Mouse (Mus musculus): ENCODE measurements at regions not wholly inside any gene's neighbourhood (a gene's known extent, or its start where the extent isn't known, plus 50 kb on each side); places are given as distances from the start of the nearest gene placed in this dataset.

DNA sequence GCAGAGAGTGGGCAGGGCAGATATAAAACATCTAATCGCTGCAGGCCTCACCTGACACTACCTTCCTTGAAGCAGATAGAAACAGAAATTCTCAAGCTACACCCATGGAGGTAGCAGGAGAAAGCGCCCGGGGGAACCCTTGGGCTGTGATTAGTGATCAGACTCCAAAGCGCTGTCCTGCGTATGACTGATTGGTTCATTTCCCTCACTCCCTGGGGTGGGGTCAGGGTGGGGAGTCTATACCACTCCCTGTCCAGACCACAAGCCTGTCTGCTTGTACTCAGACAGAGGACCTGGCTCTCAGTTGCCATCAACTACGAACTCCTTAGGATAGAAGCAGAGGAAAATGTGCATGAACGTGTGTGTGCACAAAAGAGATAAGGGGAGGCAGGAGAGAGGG, 77.7 kb downstream of the Gm826 start:
- no peak for DNase-seq (ENCODE audit: low spot score in 2 of 2)

DNA sequence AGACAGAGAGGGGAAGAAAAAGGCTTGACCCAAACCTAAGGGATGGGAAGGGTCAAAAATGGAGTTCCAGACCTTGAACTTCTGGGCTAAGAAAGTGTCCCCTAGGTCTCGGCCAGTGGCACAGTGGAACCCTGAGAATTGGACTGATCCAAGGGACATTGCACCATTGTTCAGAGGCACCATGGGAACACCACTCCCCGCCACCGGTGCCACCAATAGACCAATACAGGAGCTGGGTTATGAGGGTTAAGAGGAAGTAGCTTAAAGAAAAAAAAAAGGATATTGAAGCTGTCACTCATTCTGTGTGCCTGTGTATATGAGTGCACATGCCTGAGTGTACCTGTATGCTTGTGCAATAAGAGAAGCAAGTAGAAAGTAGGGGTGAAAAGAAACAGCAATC, 83.7 kb downstream of the Gm826 start:
- DNase-seq (ENCODE audit: low spot score in 2 of 2), result no peak

DNA sequence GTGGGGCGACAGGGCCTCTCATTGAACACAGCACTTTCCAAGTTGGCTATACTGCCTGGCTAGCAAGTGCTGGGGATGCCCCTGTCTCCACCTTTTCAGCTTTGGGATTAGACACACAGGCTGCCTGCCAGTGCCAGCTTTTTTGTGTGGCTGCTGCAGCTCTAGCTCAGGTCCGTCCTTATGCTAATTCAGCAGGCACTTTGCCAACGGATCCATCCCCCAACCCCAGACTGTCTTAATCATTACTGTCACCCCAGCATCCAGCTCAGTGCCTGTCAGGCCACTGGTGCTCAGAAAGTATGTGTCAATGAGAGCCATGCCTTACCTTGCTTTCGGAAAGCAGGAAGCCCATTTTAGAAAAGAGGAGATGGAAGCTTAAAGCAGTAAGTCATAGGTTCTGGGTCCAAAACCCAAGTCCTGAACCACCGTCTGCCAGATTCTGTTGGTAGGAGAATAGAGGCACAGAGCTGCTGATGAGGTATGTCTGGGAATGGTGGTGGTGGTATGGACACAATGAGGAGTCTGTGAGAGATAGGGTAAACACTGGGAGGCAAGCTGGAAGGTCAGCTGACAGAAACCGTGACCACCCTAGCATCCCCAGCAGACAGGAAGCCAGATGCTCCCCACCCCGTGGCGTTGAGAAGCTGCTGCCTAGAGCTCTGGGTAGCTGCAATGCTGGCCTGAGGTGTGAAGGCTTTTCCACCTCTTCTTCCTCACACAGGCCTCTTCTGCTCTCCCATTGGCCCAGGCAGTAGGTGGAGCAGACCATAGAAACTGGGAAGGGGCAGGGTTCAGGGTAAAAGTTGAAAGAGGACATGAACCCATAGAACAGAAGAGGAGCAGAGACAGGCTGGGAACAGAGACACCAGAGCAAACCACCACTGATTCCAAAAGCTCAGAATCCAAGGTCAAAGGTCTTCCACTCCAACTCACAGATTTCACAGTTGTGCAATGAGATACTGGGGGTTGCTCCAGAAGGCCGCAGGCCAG, 84.6 kb downstream of the Gm826 start:
- DNase-seq (ENCODE audit: low spot score in 2 of 2), result no peak

DNA sequence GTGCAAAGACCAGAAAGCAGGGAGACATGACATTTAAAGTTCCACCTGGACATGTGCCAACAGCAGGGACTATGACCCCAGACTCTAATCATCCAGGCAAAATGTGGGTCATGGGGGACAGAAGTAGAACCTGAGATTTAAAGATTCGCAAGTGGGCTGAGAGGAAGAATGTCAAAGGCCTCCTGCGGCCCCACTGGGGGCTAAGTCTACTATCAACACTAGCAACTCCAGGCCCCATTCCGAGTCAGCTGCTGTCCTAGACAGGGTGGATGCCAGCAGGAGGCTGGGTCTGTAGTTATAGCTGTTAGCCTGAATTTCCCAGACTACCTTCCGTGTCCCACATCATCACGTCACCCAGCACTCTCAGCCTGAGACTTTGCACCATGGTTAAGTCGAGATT, 86.7 kb downstream of the Gm826 start:
- DNase-seq (ENCODE audit: low spot score in 2 of 2), result no peak

DNA sequence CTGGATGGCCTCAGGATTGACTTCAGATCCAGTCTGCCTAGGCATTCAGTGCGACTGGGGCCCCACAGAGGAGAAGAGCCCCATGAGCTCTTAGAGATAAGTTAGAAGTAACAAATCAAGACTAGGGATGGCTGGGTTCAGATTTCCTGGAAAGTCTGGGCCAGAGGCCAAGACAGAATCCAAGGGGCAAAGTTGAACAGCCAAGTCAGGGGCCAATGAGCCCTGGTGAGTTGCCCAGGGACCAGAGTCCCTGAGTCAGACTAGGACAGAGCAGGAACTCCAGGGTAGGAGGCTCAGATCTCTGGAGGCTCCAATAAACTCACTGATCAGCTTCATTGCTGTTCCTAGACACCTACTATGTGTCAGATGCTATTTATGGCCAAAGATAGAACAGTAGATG, 87.6 kb downstream of the Gm826 start:
- no peak for DNase-seq (ENCODE audit: low spot score in 2 of 2)

DNA sequence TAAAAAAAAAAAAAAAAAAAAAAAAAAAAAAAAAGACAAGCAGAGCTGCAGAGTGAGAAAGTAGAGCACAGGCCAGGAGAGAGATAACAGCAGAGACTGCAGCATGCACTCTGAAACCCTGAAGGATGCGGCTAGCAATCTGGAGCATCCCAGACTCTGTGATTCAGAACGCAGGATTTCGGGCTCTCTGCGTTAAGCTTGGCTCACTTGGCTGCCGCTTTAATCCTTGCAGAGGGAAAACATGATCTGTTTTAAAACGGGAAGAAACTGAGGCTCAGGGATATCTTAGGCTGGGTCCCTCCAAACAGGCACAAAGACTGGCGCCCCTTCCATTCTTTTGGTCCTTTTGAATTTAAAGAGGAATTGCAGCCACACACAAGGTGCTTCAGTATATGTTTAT, 89.1 kb downstream of the Gm826 start:
- DNase-seq (ENCODE audit: low spot score in 2 of 2), result no peak

DNA sequence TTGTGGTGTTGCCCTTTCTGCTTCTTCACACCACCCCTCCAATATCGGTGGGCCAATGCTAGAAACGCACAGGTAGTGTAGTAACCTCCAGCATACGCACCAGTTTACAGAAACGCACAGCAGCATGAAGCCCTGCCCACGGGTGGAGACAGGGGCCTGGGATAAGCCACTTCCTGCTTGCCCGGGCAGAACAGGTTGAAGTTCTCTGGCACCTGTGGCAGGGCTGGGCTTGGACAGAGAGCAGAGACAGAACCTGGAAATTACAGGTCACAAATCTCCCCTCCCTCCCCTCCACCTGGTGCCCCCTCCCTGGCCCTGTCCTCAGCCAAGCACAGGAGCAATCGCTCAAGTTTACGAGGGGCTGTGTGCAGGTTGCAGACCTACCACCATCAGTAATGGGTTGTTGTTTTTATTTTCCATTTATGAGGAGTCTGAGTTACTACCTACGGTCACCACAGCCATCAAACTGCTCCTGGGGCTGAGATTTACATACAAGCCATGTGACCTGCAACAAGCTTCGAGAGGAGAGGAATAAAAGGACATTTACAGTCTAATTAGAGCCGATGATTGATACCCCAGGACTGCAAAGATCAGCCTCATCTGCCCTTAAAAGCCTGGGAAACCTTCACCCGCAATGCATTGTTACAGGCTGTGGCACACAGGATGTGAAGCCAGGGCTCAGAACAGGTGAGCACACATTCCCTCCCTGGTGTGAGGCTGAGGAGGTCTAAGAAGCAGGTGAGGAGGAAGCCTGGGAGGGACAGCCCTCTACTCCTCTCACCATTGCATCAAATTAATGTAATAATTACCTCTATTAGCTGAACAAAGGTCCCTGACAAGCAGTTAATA, 93.2 kb downstream of the Gm826 start:
- DNase-seq (ENCODE audit: low spot score in 2 of 2), result no peak

DNA sequence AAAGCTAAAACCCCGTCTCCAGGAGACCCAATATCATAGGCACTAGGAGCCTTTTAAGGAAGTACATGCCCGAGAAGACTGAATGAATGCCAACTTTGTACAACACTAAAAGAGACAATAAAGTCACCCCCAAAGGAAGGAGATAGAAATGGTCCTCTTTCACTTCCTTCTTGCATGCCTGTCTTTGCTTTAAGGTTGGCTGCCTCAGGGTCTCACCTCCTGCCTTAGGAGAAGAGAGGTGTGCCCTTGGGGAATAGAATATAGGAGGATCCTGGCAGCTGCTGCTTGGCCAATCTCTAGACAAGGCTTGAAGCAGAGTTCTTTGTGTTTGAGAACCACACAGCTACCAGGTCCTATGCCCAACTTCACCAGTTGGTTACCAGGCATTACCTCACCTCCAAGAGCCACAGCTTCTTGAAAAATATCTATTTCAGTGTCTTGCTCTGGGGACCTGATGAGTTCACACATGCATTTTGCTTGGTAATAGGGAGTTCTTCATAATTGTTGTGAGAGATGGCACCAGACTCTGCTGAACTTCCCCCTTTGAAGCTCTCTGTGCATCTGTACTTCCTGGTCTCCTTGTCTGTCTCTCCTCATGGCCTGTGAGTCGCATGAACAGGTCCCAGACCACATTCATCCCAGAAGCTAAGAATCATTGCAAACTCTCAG, 96.4 kb downstream of the Gm826 start:
- DNase-seq (ENCODE audit: low spot score in 2 of 2), result no peak

DNA sequence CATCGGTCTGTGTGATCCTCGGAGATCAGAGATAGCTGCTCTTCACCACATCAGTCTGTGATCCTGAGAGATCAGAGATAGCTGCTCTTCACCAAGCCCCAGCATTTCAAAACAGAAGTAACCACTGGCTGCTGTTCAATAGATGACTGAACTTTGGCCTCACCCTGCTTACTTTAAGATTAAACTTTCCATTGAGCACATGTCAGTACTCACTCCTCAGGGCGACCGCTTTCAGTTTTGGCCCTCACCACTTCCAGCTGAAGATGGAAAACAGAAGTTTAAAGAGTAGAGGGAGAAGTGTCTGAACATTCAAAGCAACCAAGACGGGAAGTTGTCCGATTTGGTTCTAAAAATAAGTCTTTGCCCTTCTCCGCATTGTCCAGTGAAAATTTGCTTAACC, 97.2 kb downstream of the Gm826 start:
- no peak for DNase-seq (ENCODE audit: low spot score in 2 of 2)

DNA sequence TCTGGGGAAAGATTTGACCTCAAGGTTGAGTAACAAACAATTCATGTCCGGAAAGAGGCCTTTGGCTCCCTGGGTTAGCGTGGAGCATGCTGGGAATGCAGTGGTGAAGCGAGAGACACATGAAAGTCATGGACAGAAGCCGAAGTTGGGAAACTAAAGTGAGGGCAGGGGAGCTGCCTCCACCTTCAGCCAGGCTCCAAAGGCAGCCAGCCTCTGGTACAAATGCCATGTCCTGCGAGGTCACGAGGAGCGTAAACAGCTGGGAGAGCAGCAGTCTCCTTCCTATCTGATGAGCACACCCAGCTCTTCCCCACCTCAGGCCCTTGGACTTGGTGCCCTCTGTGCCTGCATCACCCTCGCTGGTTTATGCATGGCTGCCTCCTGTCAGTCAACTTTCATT, 103.2 kb downstream of the Gm826 start:
- no peak for DNase-seq (ENCODE audit: low spot score in 2 of 2)

DNA sequence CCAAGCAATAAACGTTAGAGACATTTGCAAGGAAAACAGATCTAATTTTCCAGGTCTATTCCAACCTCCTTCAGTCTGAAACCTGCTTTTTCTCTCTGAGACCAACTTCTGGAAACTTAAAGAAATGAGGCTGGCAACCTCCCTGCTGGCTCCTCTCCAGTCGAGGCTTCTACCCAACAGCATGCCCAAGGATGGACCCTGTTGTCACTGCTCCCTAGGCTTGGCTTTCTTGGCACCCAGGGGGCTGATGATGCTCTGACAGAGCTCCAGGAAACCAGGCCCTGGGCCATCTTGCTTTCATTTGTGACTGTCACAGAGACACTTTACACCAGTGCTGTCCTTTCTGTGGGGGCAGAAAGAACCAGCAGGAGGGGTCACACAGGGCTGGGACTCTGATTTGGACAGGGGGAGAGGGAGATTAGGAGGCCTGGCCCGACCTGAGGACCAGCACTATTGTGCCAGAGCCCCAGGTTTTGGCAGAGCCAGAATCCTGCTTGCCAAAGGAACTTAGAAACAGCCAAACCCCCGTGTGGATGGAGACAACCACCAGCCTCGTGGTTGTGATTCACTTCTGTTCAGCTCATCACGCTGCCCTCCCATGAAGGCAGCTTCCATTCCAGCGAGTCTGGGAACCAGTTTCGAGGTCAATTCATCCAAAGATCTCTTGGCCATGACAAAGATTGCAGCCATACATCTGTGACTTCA, 105.5 kb downstream of the Gm826 start:
- no peak for DNase-seq (ENCODE audit: low spot score in 2 of 2)

DNA sequence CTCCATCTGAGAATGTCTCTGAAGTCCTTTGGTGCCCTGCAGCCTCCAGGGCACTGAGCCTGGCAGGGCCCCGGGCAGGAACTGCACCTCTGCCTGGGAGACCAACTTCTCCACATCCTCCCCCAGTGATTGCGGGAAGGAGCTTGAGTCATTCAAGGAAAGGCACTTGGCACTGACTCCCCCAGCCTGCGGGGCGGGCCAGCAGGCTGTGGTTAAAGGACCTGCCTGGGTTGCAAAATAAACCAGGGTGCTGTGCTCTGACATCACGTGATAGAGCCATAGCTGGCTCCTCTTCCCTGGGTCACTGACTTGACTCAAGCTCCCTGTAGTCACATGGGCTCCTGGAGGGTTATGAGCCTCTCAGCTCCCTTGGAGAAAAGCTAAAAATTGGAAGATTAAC, 108.5 kb downstream of the Gm826 start:
- peak in 1 of 2 experiments; percentile 21 for DNase-seq (ENCODE audit: low spot score in 2 of 2)

DNA sequence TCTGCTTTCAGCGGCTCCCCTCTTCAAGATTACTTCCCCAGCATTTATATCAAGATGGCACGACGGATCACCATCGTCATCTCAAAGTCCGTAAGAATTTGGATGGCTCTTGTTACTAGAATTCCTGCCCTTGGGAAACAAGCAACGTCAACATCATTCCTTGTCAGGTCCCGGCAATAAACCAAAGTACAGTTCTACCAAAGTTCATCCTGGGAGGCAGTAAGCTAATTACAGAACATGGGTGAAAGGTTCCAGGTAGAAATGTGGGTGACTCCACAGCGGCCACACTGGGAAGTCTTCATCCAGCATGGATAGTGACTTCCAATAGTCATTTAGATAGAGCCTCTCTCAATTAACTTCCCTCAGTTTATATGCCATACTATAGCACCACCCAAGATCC, 110.6 kb downstream of the Gm826 start:
- no peak for DNase-seq (ENCODE audit: low spot score in 2 of 2)

DNA sequence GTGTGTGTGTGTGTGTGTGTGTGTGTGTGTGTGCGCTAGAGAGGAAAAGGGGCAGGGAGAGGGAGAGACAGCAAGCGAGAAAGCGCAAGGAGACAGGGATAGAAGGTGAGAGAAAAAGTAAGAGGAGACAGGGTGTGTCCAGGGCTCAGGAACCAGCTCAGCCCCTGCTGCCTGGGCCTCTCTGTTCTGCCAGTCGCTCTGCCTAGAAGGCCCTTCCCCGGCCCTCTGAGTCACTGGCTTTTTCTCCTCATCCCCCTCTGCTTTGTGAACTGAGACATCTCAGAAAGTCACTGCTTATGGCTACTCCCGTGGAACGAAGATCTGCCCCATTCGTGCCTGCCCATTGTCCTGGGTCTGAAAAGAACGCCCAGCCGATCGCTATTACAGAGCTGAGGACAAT, 112.2 kb downstream of the Gm826 start:
- no peak for DNase-seq (ENCODE audit: low spot score in 2 of 2)

DNA sequence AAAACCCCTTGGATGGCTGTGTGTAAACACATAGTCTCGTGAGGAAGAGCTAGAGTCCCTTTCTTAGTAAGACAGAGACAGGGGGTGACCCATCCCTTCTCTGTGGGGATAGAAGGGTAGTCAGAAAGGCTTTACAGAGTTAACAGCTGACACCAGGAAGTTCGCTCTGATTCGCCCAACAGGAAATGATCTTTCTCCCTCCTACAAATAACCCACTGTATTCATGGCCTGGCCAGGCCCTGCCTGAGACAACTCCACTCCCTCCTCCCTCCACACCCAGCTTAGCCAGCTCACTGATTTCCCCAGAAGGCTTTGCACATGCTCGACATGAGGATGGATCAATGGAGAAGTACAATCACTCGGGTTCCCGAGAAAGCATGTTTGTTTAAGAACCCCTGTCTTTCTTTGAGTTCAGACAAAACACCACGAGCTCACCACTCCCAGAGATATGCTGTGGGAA, 113.4 kb downstream of the Gm826 start:
- no peak for DNase-seq (ENCODE audit: low spot score in 2 of 2)

DNA sequence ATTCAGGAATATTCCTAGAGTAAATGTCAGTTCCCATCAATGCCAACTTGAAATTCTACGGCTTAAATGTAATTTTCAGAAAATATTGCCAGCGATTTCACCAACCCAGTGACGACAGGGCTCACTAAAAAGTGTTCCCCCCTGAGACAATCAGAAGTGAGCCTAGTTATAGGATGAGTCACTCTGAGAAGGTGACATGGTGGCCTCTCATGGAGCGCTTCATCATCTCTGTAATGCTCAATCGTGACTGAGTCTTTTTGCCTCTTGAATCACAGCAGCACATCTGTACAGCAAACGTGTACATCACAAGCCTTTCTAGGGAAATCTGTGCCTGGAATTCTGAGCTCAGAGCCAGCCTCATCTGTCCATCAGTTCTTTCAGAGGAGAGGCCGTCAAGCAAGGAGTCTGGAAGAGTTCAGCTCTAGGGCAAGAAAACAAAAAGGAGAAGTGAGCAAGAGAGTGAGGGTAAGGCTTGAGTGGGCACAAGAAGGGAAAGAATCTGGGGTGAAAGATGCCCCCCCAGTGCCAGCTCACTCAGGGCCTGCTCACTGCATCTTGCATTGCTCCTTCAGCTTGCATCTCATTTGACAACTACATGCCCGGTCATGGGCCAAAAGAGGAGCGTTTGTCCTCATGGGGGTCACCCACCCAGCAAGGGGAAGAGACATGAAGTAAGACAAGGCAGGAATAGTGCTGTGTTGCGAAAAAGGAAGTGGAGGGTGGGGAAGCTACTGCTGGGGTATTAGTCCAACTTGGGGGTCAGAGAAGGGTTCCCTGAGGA, 119.7 kb downstream of the Gm826 start:
- DNase-seq (ENCODE audit: low spot score in 2 of 2), result no peak

DNA sequence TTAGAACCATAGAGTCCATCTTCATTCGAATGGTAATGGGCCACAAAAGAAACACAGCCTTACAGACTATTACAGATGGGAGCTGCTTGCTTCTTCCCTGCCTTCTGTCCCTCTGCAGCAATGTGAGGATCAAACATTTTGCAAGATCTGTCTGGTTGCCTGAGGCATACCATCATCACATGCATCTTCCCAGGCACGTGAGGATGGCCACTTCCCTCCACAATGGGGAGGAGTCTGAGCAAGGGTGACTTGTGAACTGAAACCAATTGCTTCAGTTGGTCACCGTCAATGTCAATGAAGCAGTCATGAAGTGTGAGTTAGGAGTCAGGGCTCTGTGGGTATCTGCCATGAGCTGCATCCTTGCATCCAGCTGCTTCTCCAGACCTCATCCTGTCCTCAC, 123.5 kb downstream of the Gm826 start:
- no peak for DNase-seq (ENCODE audit: low spot score in 2 of 2)

DNA sequence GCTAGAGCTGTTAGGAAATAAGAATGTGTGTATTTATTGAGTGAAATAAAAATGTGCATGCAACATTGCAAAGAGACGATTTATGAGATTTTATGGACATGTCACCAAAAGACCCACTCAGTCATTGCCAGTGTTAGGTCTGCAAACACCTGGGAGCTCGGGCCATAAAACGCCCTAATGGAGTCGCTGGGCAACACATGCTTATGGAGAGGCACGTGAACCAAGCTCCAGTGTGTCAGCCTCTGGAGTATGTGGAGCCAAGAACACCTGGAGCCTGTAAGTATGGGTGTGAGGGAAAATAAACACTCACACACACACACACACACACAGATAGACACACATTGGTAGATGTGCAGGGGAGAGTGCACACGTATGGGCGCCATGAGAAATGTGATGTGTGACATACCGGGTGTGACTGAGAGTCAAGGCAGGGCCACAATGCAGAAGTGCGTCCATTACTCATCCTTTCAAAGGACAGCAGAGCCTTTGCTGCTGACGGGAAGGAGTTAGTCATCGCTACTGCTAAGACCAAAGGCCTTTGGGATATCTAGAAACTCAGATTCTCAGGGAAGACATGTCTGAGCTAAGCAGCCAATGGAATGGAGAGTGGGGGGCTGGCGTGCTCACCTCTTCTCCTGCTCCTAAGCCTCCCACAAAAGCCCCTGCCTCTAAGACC, 124.2 kb downstream of the Gm826 start:
- no peak for DNase-seq (ENCODE audit: low spot score in 2 of 2)

DNA sequence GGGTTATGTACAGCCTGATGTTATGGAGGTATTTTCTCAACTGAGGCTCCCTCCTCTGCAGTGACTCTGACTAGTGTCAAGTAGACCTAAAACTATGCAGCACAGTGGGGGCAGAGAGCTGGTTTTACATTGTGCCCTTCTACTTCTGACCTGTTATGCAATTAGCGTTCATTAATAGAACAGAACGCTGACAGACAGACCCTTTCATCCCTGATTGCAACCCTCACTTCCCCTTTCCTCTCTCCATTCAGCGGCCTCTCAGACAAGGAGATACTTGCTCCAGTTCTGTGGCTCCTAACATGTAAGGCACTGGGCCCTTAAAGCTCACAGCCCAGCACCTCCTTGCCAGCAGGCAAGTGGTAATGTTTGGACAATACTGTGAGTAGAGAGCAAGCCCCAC, 125.7 kb downstream of the Gm826 start:
- DNase-seq (ENCODE audit: low spot score in 2 of 2), result no peak

DNA sequence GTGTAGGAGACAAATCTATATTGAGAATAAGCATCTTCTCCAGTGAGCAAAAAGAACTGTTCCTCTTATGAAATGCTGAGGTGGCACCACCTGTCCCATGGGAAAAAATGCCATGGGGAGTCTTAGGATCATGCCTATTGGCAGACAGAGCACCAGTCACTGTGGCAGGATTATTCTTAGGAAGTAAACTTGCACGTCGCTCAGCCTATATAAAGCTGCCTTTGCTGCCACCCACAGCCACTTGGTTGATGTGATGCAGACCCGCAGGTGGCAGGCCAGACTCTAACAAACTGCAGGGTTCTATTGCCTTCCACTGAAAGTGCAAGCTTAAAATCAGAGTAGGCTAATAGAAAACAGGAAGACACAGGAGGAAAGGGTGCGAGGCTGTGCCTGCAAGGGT, 126.7 kb downstream of the Gm826 start:
- no peak for DNase-seq (ENCODE audit: low spot score in 2 of 2)

All from gastrocnemius, adult 8-10 months (tissue).